Mouse (Mus musculus) ES-Bruce4 (cell line): ENCODE data around the gene Klhdc7b. TPM values are rescaled to one million over a fixed set of nuclear protein-coding genes. Genes with fewer than 3 reads are reported as not detected.

Experiments
- H3K27ac ChIP-seq: 2 replicates; pipeline ENCODE4 v1.5.1; 2012; ENCODE audit warnings: low read length, inconsistent platforms; ENCODE audit not compliant: insufficient read depth
- H3K27me3 ChIP-seq: 2 replicates; pipeline ENCODE4 v1.6.1; 2012; ENCODE audit warnings: mild to moderate bottlenecking, low read length, inconsistent platforms; ENCODE audit not compliant: control insufficient read depth, poor library complexity, insufficient read depth, severe bottlenecking
- H3K36me3 ChIP-seq: 2 replicates; pipeline ENCODE4 v1.6.1; 2012; ENCODE audit warnings: inconsistent platforms, mild to moderate bottlenecking, low read length, moderate library complexity; ENCODE audit not compliant: control insufficient read depth, poor library complexity, insufficient read depth, severe bottlenecking
- H3K4me1 ChIP-seq: one replicate; pipeline ENCODE4 v1.8.1; 2011; ENCODE audit warnings: low read length; ENCODE audit not compliant: control insufficient read depth, insufficient read depth
- H3K4me3 ChIP-seq: 2 replicates; pipeline ENCODE4 v1.5.1; 2011; ENCODE audit warnings: low read depth, mild to moderate bottlenecking, low read length
- H3K9ac ChIP-seq: 2 replicates; pipeline ENCODE4 v1.6.1; 2012; ENCODE audit warnings: low read depth, mild to moderate bottlenecking, inconsistent platforms; ENCODE audit not compliant: poor library complexity, severe bottlenecking
- H3K9me3 ChIP-seq: replicated peaks from 2 replicates; pipeline ENCODE4 v1.6.1; 2012; ENCODE audit warnings: mild to moderate bottlenecking, low read length, inconsistent platforms; ENCODE audit not compliant: control insufficient read depth, poor library complexity, insufficient read depth, severe bottlenecking
- CTCF ChIP-seq: IDR thresholded peaks from one replicate; pipeline ENCODE4 v1.8.1; 2011; ENCODE audit warnings: low read depth, low read length
- EP300 ChIP-seq: IDR thresholded peaks from 2 replicates; pipeline ENCODE4 v1.6.1; 2011; ENCODE audit warnings: low read depth, low read length; ENCODE audit not compliant: insufficient read depth
- POLR2A ChIP-seq: IDR thresholded peaks from one replicate; pipeline ENCODE4 v1.8.1; 2011; ENCODE audit warnings: low read length; ENCODE audit not compliant: insufficient read depth
- polyA plus RNA-seq: library from polyadenylated mRNA; stranded (reverse); fragments of >200 nt; gene quantifications from 2 replicates; pipeline ENCODE4 v1.2.4, GENCODE M21; 2011; ENCODE audit warnings: low read depth; ENCODE audit not compliant: missing spikeins, insufficient read depth, insufficient read length

Klhdc7b gene
- polyA plus RNA-seq, 1 experiment, result not detected

DNA sequence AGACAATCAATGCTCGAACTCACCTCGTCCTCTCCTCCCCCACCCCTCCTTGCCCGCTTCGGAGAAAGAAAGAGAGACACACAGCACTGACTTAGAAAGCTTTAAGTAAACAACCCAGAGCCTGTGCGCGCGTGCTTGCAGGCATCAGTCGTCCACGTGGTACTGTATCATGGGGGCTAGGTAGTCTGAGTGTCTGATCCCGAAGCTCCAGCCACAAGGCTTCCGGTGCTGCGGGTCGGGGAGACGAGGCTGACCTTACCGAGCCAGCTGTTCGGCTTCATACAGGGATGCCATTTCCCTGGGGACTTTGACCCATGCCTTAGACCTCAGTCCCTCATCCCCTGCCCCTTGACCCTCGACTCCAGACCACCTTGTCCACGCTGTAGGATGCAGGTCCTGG, 7.4 kb upstream of the Klhdc7b start:
- Histone ChIP-seq H3K27me3 (no peaks in the 10 kb centered on the region), H3K4me3 (0 out of 2 replicates have a peak overlapping the region, but pooled peaks have one; percentile 5)

GRCm38 (mm10) chr15:89377938-89378828, 6.5 kb upstream of the Klhdc7b start:
- Histone ChIP-seq H3K36me3 (no peaks in the 10 kb centered on the region), H3K27ac (no peak overlapping the region), H3K27me3 (no peaks in the 10 kb centered on the region), H3K9ac (peak overlapping the region; percentile 38), H3K9me3 (no peaks in the 10 kb centered on the region), H3K4me1 (no peaks in the 10 kb centered on the region), H3K4me3 (peak overlapping the region; percentile 59)
- TF ChIP-seq CTCF (no peak), POLR2A (no peak), EP300 (no peak)

More for the DNA sequence above, 7.4 kb upstream of the Klhdc7b start:
- Histone ChIP-seq H3K9me3 (no peaks in the 10 kb centered on the region), H3K27ac (no peak overlapping the region), H3K9ac (no peak overlapping the region), H3K36me3 (peaks cover 3% of the 10 kb centered on the region), H3K4me1 (no peaks in the 10 kb centered on the region)
- TF ChIP-seq EP300, result no peak
- no peak for TF ChIP-seq POLR2A
- no peak for TF ChIP-seq CTCF

- H3K36me3 ChIP-seq, result no peaks in the 10 kb centered on the region
- TF ChIP-seq CTCF, result no peak
- TF ChIP-seq EP300, result no peak
- no peak for TF ChIP-seq POLR2A
- H3K4me1 ChIP-seq, result no peaks in the 10 kb centered on the region
- H3K27me3 ChIP-seq, result no peaks in the 10 kb centered on the region
- peak within 1 kb of the TSS; percentile 59 for H3K4me3 ChIP-seq
- no peak within 1 kb of the TSS for H3K27ac ChIP-seq
- peak within 1 kb of the TSS; percentile 38 for H3K9ac ChIP-seq
- H3K9me3 ChIP-seq, result no peaks in the 10 kb centered on the region
Measured at GRCm38 (mm10) chr15:89378831-89379401, 5.8 kb upstream of the Klhdc7b start, which contains the start of gene Odf3b. TSS of gene Odf3b (minus strand) at chr15:89379282.

GRCm38 (mm10) chr15:89379429-89379828, 5.3 kb upstream of the Klhdc7b start:
- Histone ChIP-seq H3K27me3 (no peaks in the 10 kb centered on the region), H3K9ac (peak overlapping the region; percentile 38)

GRCm38 (mm10) chr15:89387127-89387526, 2.4 kb downstream of the Klhdc7b start:
- H3K4me3 ChIP-seq, result peak overlapping the region; percentile 15; the same call in 1 of the 2 replicates
- H3K9me3 ChIP-seq, result no peaks in the 10 kb centered on the region
- no peaks in the 10 kb centered on the region for H3K27me3 ChIP-seq
- no peaks in the 10 kb centered on the region for H3K36me3 ChIP-seq
- H3K4me1 ChIP-seq, result no peaks in the 10 kb centered on the region
- peak overlapping the region; percentile 26; the same call in 1 of the 2 replicates for H3K9ac ChIP-seq
- TF ChIP-seq POLR2A (no peak), EP300 (no peak), CTCF (no peak)
- H3K27ac ChIP-seq, result no peak overlapping the region

More at GRCm38 (mm10) chr15:89379429-89379828, 5.3 kb upstream of the Klhdc7b start:
- H3K27ac ChIP-seq, result no peak overlapping the region
- TF ChIP-seq EP300 (no peak), POLR2A (no peak), CTCF (no peak)
- no peaks in the 10 kb centered on the region for H3K36me3 ChIP-seq
- H3K9me3 ChIP-seq, result no peaks in the 10 kb centered on the region
- H3K4me3 ChIP-seq, result peak overlapping the region; percentile 59
- H3K4me1 ChIP-seq, result no peaks in the 10 kb centered on the region

GRCm38 (mm10) chr15:89390081-89390480, 5.4 kb downstream of the Klhdc7b start:
- TF ChIP-seq POLR2A (no peak), EP300 (no peak), CTCF (no peak)
- Histone ChIP-seq H3K9me3 (no peaks in the 10 kb centered on the region), H3K36me3 (no peaks in the 10 kb centered on the region), H3K27me3 (no peaks in the 10 kb centered on the region), H3K4me3 (no peak overlapping the region), H3K9ac (no peak overlapping the region), H3K27ac (no peak overlapping the region), H3K4me1 (no peaks in the 10 kb centered on the region)
